Mouse (Mus musculus): ENCODE results near the gene Hspb11. TPM values are rescaled to one million over a fixed set of nuclear protein-coding genes. Genes with fewer than 3 reads are reported as not detected.
A peak's percentile ranks its signal among the peaks of the same experiment; 100 is the strongest.

Gene Hspb11
- polyA plus RNA-seq, 1 experiment from 2014 or later, result 36.3 TPM

- Histone ChIP-seq H3K9me3 (no peaks in the 10 kb centered on the region), H3K4me1 (replicated peaks) (no peaks in the 10 kb centered on the region), H3K4me3 (no peak overlapping the region), H3K27me3 (ENCODE audit: insufficient read depth, poor library complexity, severe bottlenecking) (no peaks in the 10 kb centered on the region), H3K27ac (no peak overlapping the region), H3K36me3 (no peaks in the 10 kb centered on the region)
- no peak for DNase-seq (ENCODE audit: low spot score)
- 87% methylated on average over 1 of the region's 1 CpGs for WGBS
These were observed 47.6 kb downstream of the Hspb11 start for GRCm38 (mm10) chr4:107300902-107301555.

GRCm38 (mm10) chr4:107302221-107302620, 48.8 kb downstream of the Hspb11 start:
- WGBS, result 90% methylated on average over 9 of the region's 9 CpGs
- no peak for DNase-seq (ENCODE audit: low spot score)
- Histone ChIP-seq H3K27me3 (ENCODE audit: insufficient read depth, poor library complexity, severe bottlenecking) (no peaks in the 10 kb centered on the region), H3K4me1 (replicated peaks) (0 out of 2 replicates have a peak, but pooled peaks cover 3% of the 10 kb centered on the region), H3K36me3 (no peaks in the 10 kb centered on the region), H3K4me3 (no peak overlapping the region), H3K27ac (no peak overlapping the region), H3K9me3 (no peaks in the 10 kb centered on the region)

GRCm38 (mm10) chr4:107302832-107303231, 49.4 kb downstream of the Hspb11 start:
- Histone ChIP-seq H3K27me3 (ENCODE audit: insufficient read depth, poor library complexity, severe bottlenecking) (no peaks in the 10 kb centered on the region), H3K27ac (no peak overlapping the region), H3K36me3 (no peaks in the 10 kb centered on the region), H3K4me3 (no peak overlapping the region), H3K4me1 (replicated peaks) (0 out of 2 replicates have a peak, but pooled peaks cover 3% of the 10 kb centered on the region), H3K9me3 (no peaks in the 10 kb centered on the region)
- WGBS, result 88% methylated on average over 4 of the region's 4 CpGs
- no peak for DNase-seq (ENCODE audit: low spot score)

- Histone ChIP-seq H3K4me3 (no peak overlapping the region), H3K4me1 (replicated peaks) (0 out of 2 replicates have a peak, but pooled peaks cover 3% of the 10 kb centered on the region), H3K27me3 (ENCODE audit: insufficient read depth, poor library complexity, severe bottlenecking) (no peaks in the 10 kb centered on the region), H3K36me3 (no peaks in the 10 kb centered on the region), H3K27ac (no peak overlapping the region), H3K9me3 (no peaks in the 10 kb centered on the region)
- DNase-seq (ENCODE audit: low spot score), result no peak
- WGBS, result 69% methylated on average over 3 of the region's 3 CpGs
These were observed 50.1 kb downstream of the Hspb11 start for GRCm38 (mm10) chr4:107303531-107303930.

GRCm38 (mm10) chr4:107306966-107307365, 53.6 kb downstream of the Hspb11 start, which contains the start of gene Dio1:
Gene Dio1 (minus strand): TSS chr4:107307169.
- Histone ChIP-seq H3K4me1 (replicated peaks) (0 out of 2 replicates have a peak, but pooled peaks cover 3% of the 10 kb centered on the region), H3K4me3 (no peak within 1 kb of the TSS), H3K9me3 (0 out of 2 replicates have a peak, but pooled peaks cover 3% of the 10 kb centered on the region), H3K27me3 (ENCODE audit: insufficient read depth, poor library complexity, severe bottlenecking) (no peaks in the 10 kb centered on the region), H3K27ac (no peak within 1 kb of the TSS), H3K36me3 (no peaks in the 10 kb centered on the region)
- WGBS, result 71% methylated on average over 6 of the region's 6 CpGs
- DNase-seq (ENCODE audit: low spot score), result no peak

- peak within 1 kb of the TSS; percentile 65 for H3K27ac ChIP-seq
- 0 out of 2 replicates have a peak, but pooled peaks cover 3% of the 10 kb centered on the region for H3K9me3 ChIP-seq
- H3K27me3 ChIP-seq (ENCODE audit: insufficient read depth, poor library complexity, severe bottlenecking), result no peaks in the 10 kb centered on the region
- WGBS, result 1% methylated on average over 29 of the region's 29 CpGs
- peak within 1 kb of the TSS; percentile 74 for H3K4me3 ChIP-seq
- peak; percentile 89 for DNase-seq (ENCODE audit: low spot score)
- H3K4me1 ChIP-seq (replicated peaks), result peaks cover 18% of the 10 kb centered on the region
- peaks cover 19% of the 10 kb centered on the region for H3K36me3 ChIP-seq
These were observed 60.5 kb downstream of the Hspb11 start, which contains the start of gene Yipf1 for GRCm38 (mm10) chr4:107313690-107314478. Gene Yipf1 (plus strand): TSS chr4:107314363.

GRCm38 (mm10) chr4:107314479-107314805, 61.0 kb downstream of the Hspb11 start:
- Histone ChIP-seq H3K9me3 (0 out of 2 replicates have a peak, but pooled peaks cover 3% of the 10 kb centered on the region), H3K27ac (peak overlapping the region; percentile 65), H3K36me3 (peaks cover 24% of the 10 kb centered on the region), H3K4me1 (replicated peaks) (peaks cover 18% of the 10 kb centered on the region), H3K4me3 (peak overlapping the region; percentile 74), H3K27me3 (ENCODE audit: insufficient read depth, poor library complexity, severe bottlenecking) (no peaks in the 10 kb centered on the region)
- DNase-seq (ENCODE audit: low spot score), result no peak
- 8% methylated on average over 7 of the region's 7 CpGs for WGBS

- DNase-seq (ENCODE audit: low spot score), result no peak
- no peaks in the 10 kb centered on the region for H3K27me3 ChIP-seq (ENCODE audit: insufficient read depth, poor library complexity, severe bottlenecking)
- H3K9me3 ChIP-seq, result no peaks in the 10 kb centered on the region
- no peak overlapping the region for H3K27ac ChIP-seq
- peaks cover 65% of the 10 kb centered on the region for H3K36me3 ChIP-seq
- H3K4me1 ChIP-seq (replicated peaks), result peaks cover 13% of the 10 kb centered on the region
- 77% methylated on average over 8 of the region's 8 CpGs for WGBS
- no peak overlapping the region for H3K4me3 ChIP-seq
These were observed 65.3 kb downstream of the Hspb11 start for GRCm38 (mm10) chr4:107318646-107319045.

GRCm38 (mm10) chr4:107321041-107321440, 67.6 kb downstream of the Hspb11 start:
- no peak overlapping the region for H3K4me3 ChIP-seq
- no peak overlapping the region for H3K27ac ChIP-seq
- H3K36me3 ChIP-seq, result peaks cover 76% of the 10 kb centered on the region
- 80% methylated on average over 2 of the region's 2 CpGs for WGBS
- H3K27me3 ChIP-seq (ENCODE audit: insufficient read depth, poor library complexity, severe bottlenecking), result no peaks in the 10 kb centered on the region
- no peak for DNase-seq (ENCODE audit: low spot score)
- no peaks in the 10 kb centered on the region for H3K4me1 ChIP-seq (replicated peaks)
- H3K9me3 ChIP-seq, result no peaks in the 10 kb centered on the region

GRCm38 (mm10) chr4:107323113-107323512, 69.7 kb downstream of the Hspb11 start:
- Histone ChIP-seq H3K27me3 (ENCODE audit: insufficient read depth, poor library complexity, severe bottlenecking) (no peaks in the 10 kb centered on the region), H3K9me3 (no peaks in the 10 kb centered on the region), H3K27ac (no peak overlapping the region), H3K4me1 (replicated peaks) (no peaks in the 10 kb centered on the region), H3K4me3 (no peak overlapping the region), H3K36me3 (peaks cover 75% of the 10 kb centered on the region)
- WGBS, result 92% methylated on average over 2 of the region's 2 CpGs
- no peak for DNase-seq (ENCODE audit: low spot score)

GRCm38 (mm10) chr4:107328530-107328929, 75.1 kb downstream of the Hspb11 start:
- peaks cover 37% of the 10 kb centered on the region for H3K36me3 ChIP-seq
- no peaks in the 10 kb centered on the region for H3K27me3 ChIP-seq (ENCODE audit: insufficient read depth, poor library complexity, severe bottlenecking)
- WGBS, result 94% methylated on average over 8 of the region's 8 CpGs

More at GRCm38 (mm10) chr4:107328530-107328929, 75.1 kb downstream of the Hspb11 start:
- no peak for DNase-seq (ENCODE audit: low spot score)
- Histone ChIP-seq H3K9me3 (no peaks in the 10 kb centered on the region), H3K4me1 (replicated peaks) (no peaks in the 10 kb centered on the region), H3K27ac (no peak overlapping the region), H3K4me3 (no peak overlapping the region)

Measured in hindbrain, embryonic 10.5 days (tissue).